Mouse (Mus musculus): ENCODE results near the gene Erf. TPM values are rescaled to one million over a fixed set of nuclear protein-coding genes. Genes with fewer than 3 reads are reported as not detected.

Erf gene
- polyA plus RNA-seq, 1 experiment = 26.8 TPM

GRCm38 (mm10) chr7:25210482-25210881, 40.1 kb downstream of the Erf start:
- no peak for DNase-seq (ENCODE audit: low spot score)

GRCm38 (mm10) chr7:25209161-25209622, 41.4 kb downstream of the Erf start:
- no peak for DNase-seq (ENCODE audit: low spot score)

GRCm38 (mm10) chr7:25206094-25206830, 44.3 kb downstream of the Erf start:
- DNase-seq (ENCODE audit: low spot score) = no peak

GRCm38 (mm10) chr7:25205355-25206093, 45.0 kb downstream of the Erf start:
- no peak for DNase-seq (ENCODE audit: low spot score)

GRCm38 (mm10) chr7:25203624-25204023, 46.9 kb downstream of the Erf start:
- DNase-seq (ENCODE audit: low spot score) = no peak

GRCm38 (mm10) chr7:25197384-25198018, 53.1 kb downstream of the Erf start:
- no peak for DNase-seq (ENCODE audit: low spot score)

GRCm38 (mm10) chr7:25196107-25196506, 54.5 kb downstream of the Erf start:
- no peak for DNase-seq (ENCODE audit: low spot score)

GRCm38 (mm10) chr7:25195148-25195547, 55.4 kb downstream of the Erf start:
- no peak for DNase-seq (ENCODE audit: low spot score)

Other genes with a start within 250 kb of the Erf start
- 0.51 and 0.93 TPM in 2 replicates for gene Atp1a3, start 244.8 kb downstream of the Erf start, polyA plus RNA-seq (2012; rRNA removed)
- gene Grik5, start 178.4 kb downstream of the Erf start, polyA plus RNA-seq (2012; rRNA removed) = 30.7 and 34.7 TPM in 2 replicates
- 23.1 and 27.7 TPM in 2 replicates for gene Zfp574, start 178.2 kb downstream of the Erf start, polyA plus RNA-seq (2012; rRNA removed)
- 0.65 and 1.0 TPM in 2 replicates for gene Pou2f2, start 71.0 kb downstream of the Erf start, polyA plus RNA-seq (2012; rRNA removed)
- 13.8 and 14.2 TPM in 2 replicates for gene Dedd2, start 30.1 kb downstream of the Erf start, polyA plus RNA-seq (2012; rRNA removed)
- gene Zfp526, start 29.3 kb downstream of the Erf start, polyA plus RNA-seq (2012; rRNA removed) = 6.9 and 9.3 TPM in 2 replicates
- 79.0 and 83.3 TPM in 2 replicates for gene Gsk3a, start 12.9 kb downstream of the Erf start, polyA plus RNA-seq (2012; rRNA removed)
- gene Cic, start 16.9 kb upstream of the Erf start, polyA plus RNA-seq (2012; rRNA removed) = 30.8 and 58.8 TPM in 2 replicates
- gene Pafah1b3, start 47.2 kb upstream of the Erf start, polyA plus RNA-seq (2012; rRNA removed) = 40.1 and 48.5 TPM in 2 replicates
- gene Prr19, start 50.6 kb upstream of the Erf start, polyA plus RNA-seq (2012; rRNA removed) = 0.06 TPM in 1 of 2 replicates, not detected in the other
- 0.06 and 0.11 TPM in 2 replicates for gene Tmem145, start 55.3 kb upstream of the Erf start, polyA plus RNA-seq (2012; rRNA removed)
- 21.5 and 28.4 TPM in 2 replicates for gene Megf8, start 66.4 kb upstream of the Erf start, polyA plus RNA-seq (2012; rRNA removed)
- gene Cnfn, start 119.0 kb upstream of the Erf start, polyA plus RNA-seq (2012; rRNA removed) = not detected in 2 replicates
- 24.8 and 25.1 TPM in 2 replicates for gene Lipe, start 147.9 kb upstream of the Erf start, polyA plus RNA-seq (2012; rRNA removed)
- gene Cxcl17, start 162.1 kb upstream of the Erf start, polyA plus RNA-seq (2012; rRNA removed) = 0.08 and 0.16 TPM in 2 replicates
- gene Ceacam1, start 226.8 kb upstream of the Erf start, polyA plus RNA-seq (2012; rRNA removed) = 7.9 and 8.5 TPM in 2 replicates

Measured in urinary bladder, adult 2 months (tissue).